Mouse (Mus musculus): ENCODE measurements at regions not wholly inside any gene's neighbourhood (a gene's known extent, or its start where the extent isn't known, plus 50 kb on each side); places are given as distances from the start of the nearest gene placed in this dataset.

GRCm38 (mm10) chr14:72146381-72146780 lies 345.3 kb downstream of the Gm9195 start:
- DNase-seq (ENCODE audit: extremely low read depth) = no peak
- in situ Hi-C loops (cut with MboI; ENCODE audit: low pct_ligation_motif_present, low pct_unique_long_range_greater_than_20kb, low sequenced_read_pairs) = no loop called here
- Histone ChIP-seq H3K9me3 (replicated peaks; ENCODE audit: low read length) (no peaks in the 10 kb centered on the region), H3K27me3 (replicated peaks) (peaks cover 58% of the 10 kb centered on the region), H3K36me3 (replicated peaks in 1 of 2; ENCODE audit: control insufficient read depth in 1 of 2, insufficient read depth in 1 of 2, low read length in 1 of 2) (no peaks in the 10 kb centered on the region), H3K4me3 (replicated peaks in 1 of 3; ENCODE audit: low read depth in 2 of 3, low read length in 2 of 3, poor library complexity in 1 of 3) (no peak overlapping the region), H3K79me2 (replicated peaks; ENCODE audit: control insufficient read depth, extremely low read depth, insufficient read depth, poor library complexity, severe bottlenecking) (no peaks in the 10 kb centered on the region), H3K27ac (ENCODE audit: insufficient read depth, low read depth) (no peak overlapping the region), H3K4me2 (ENCODE audit: insufficient read depth, low read depth, poor library complexity, severe bottlenecking) (no peak overlapping the region), H3K9ac (ENCODE audit: insufficient read depth, low read depth) (no peak overlapping the region), H3K4me1 (ENCODE audit: control insufficient read depth in 1 of 2, insufficient read depth in 2 of 2) (no peaks in the 10 kb centered on the region; a peak in 1 of 4 replicates)
- no peak for TF ChIP-seq USF1 (IDR thresholded peaks at IDR 0.05; ENCODE audit: low read depth, low read length)
- no peak for TF ChIP-seq JUND (conservative IDR thresholded peaks at IDR 0.05; ENCODE audit: low read depth, low read length)
- no peak for TF ChIP-seq ZKSCAN1 (IDR thresholded peaks at IDR 0.05; ENCODE audit: borderline replicate concordance, low read depth, low read length)
- no peak for TF ChIP-seq PAX5 (IDR thresholded peaks at IDR 0.05; ENCODE audit: low read length)
- TF ChIP-seq MYC (IDR thresholded peaks at IDR 0.05; ENCODE audit: low read depth, low read length) = no peak
- no peak for TF ChIP-seq POLR2AphosphoS2 (IDR thresholded peaks at IDR 0.05; ENCODE audit: low read depth, low read length)
- TF ChIP-seq TBP (conservative IDR thresholded peaks at IDR 0.05; ENCODE audit: low read depth, low read length) = no peak
- TF ChIP-seq MAFK (IDR thresholded peaks at IDR 0.05; ENCODE audit: insufficient replicate concordance, low read length) = no peak
- no peak for TF ChIP-seq NRF1 (IDR thresholded peaks at IDR 0.05; ENCODE audit: low read depth, low read length)
- no peak for TF ChIP-seq HCFC1 (IDR thresholded peaks at IDR 0.05; ENCODE audit: low read depth, low read length)
- no peak for TF ChIP-seq JUN (IDR thresholded peaks at IDR 0.05; ENCODE audit: insufficient read depth, low read depth, low read length)
- no peak for TF ChIP-seq MXI1 (IDR thresholded peaks at IDR 0.05; ENCODE audit: low read depth, low read length)
- no peak for TF ChIP-seq RCOR1 (conservative IDR thresholded peaks at IDR 0.05; ENCODE audit: low read depth, low read length)
- no peak for TF ChIP-seq CTCF (conservative IDR thresholded peaks at IDR 0.05 in 1 of 2, IDR thresholded peaks at IDR 0.05 in 1 of 2; ENCODE audit: low read depth in 2 of 2, low read length in 2 of 2)
- no peak for TF ChIP-seq CHD2 (IDR thresholded peaks at IDR 0.05; ENCODE audit: low read length)
- TF ChIP-seq ETS1 (conservative IDR thresholded peaks at IDR 0.05; ENCODE audit: low read depth, low read length) = no peak
- no peak for TF ChIP-seq MAX (IDR thresholded peaks at IDR 0.05; ENCODE audit: low read length)
- TF ChIP-seq NELFE (IDR thresholded peaks at IDR 0.05; ENCODE audit: low read depth, low read length) = no peak
- TF ChIP-seq MAZ (IDR thresholded peaks at IDR 0.05; ENCODE audit: low read depth, low read length) = no peak
- dilution Hi-C loops (cut with MboI; ENCODE audit: extremely low pct_ligation_motif_present, extremely low pct_unique_long_range_greater_than_20kb, low sequenced_read_pairs) = no loop called here

- H3K9me3 ChIP-seq (replicated peaks; ENCODE audit: low read length) = no peaks in the 10 kb centered on the region
- no peak for DNase-seq (ENCODE audit: extremely low read depth)
- H3K4me3 ChIP-seq (replicated peaks in 1 of 3; ENCODE audit: low read depth in 2 of 3, low read length in 2 of 3, poor library complexity in 1 of 3) = no peak overlapping the region
- no peak overlapping the region for H3K4me2 ChIP-seq (ENCODE audit: insufficient read depth, low read depth, poor library complexity, severe bottlenecking)
- in situ Hi-C loops (cut with MboI; ENCODE audit: low pct_ligation_motif_present, low pct_unique_long_range_greater_than_20kb, low sequenced_read_pairs) (no loop called here), dilution Hi-C loops (cut with MboI; ENCODE audit: extremely low pct_ligation_motif_present, extremely low pct_unique_long_range_greater_than_20kb, low sequenced_read_pairs) (no loop called here)
- TF ChIP-seq JUND (conservative IDR thresholded peaks at IDR 0.05; ENCODE audit: low read depth, low read length) (no peak), ELF1 (IDR thresholded peaks at IDR 0.05; ENCODE audit: low read depth, low read length) (no peak), POLR2AphosphoS2 (IDR thresholded peaks at IDR 0.05; ENCODE audit: low read depth, low read length) (no peak), MEF2A (IDR thresholded peaks at IDR 0.05; ENCODE audit: borderline replicate concordance, low read depth, low read length) (no peak), IRF4 (IDR thresholded peaks at IDR 0.05; ENCODE audit: low read depth, low read length) (no peak), HCFC1 (IDR thresholded peaks at IDR 0.05; ENCODE audit: low read depth, low read length) (no peak), MAX (IDR thresholded peaks at IDR 0.05; ENCODE audit: low read length) (no peak), JUN (IDR thresholded peaks at IDR 0.05; ENCODE audit: insufficient read depth, low read depth, low read length) (no peak)
- H3K36me3 ChIP-seq (replicated peaks in 1 of 2; ENCODE audit: control insufficient read depth in 1 of 2, insufficient read depth in 1 of 2, low read length in 1 of 2) = no peaks in the 10 kb centered on the region
- no peaks in the 10 kb centered on the region for H3K79me2 ChIP-seq (replicated peaks; ENCODE audit: control insufficient read depth, extremely low read depth, insufficient read depth, poor library complexity, severe bottlenecking)
- no peak overlapping the region for H3K9ac ChIP-seq (ENCODE audit: insufficient read depth, low read depth)
- peaks cover 62% of the 10 kb centered on the region for H3K27me3 ChIP-seq (replicated peaks)
- no peak overlapping the region for H3K27ac ChIP-seq (ENCODE audit: insufficient read depth, low read depth)
- no peaks in the 10 kb centered on the region; a peak in 1 of 4 replicates for H3K4me1 ChIP-seq (ENCODE audit: control insufficient read depth in 1 of 2, insufficient read depth in 2 of 2)
Measured at GRCm38 (mm10) chr14:72142883-72143487, 348.7 kb downstream of the Gm9195 start.
